Mouse (Mus musculus) stomach, postnatal 0 days (tissue): Measurements from ENCODE around the gene Ccdc141. TPM values are rescaled to one million over a fixed set of nuclear protein-coding genes. Genes with fewer than 3 reads are reported as not detected.

Source experiments
- ATAC-seq: fragments of 200-750 bp; cut with Nextera tagmentation; 2 replicates; pipeline ENCODE4 v1.8.0; 2017; ENCODE audit not compliant: low FRiP score, low TSS enrichment
- DNase-seq: peaks from one replicate; pipeline ENCODE4 v3.0.0-alpha.2; 2016; ENCODE audit warnings: low spot score
- H3K27ac ChIP-seq: fragments of 300-500 bp; sonication (generic); replicated peaks from 2 replicates; pipeline ENCODE4 v1.5.1; 2014; ENCODE audit warnings: mild to moderate bottlenecking, control low read depth
- H3K27me3 ChIP-seq: fragments of 300-500 bp; sonication (generic); 2 replicates; pipeline ENCODE4 v1.6.1; 2014; ENCODE audit warnings: low read length; ENCODE audit not compliant: control insufficient read depth, insufficient read depth
- H3K36me3 ChIP-seq: fragments of 300-500 bp; sonication (generic); 2 replicates; pipeline ENCODE4 v1.6.1; 2014; ENCODE audit warnings: low read length, mixed read lengths; ENCODE audit not compliant: control insufficient read depth, insufficient read depth
- H3K4me1 ChIP-seq: fragments of 300-500 bp; sonication (generic); replicated peaks from 2 replicates; pipeline ENCODE4 v1.6.1; 2014; ENCODE audit warnings: antibody characterized with exemption; ENCODE audit not compliant: control insufficient read depth, insufficient read depth
- H3K4me2 ChIP-seq: fragments of 300-500 bp; sonication (generic); replicated peaks from 2 replicates; pipeline ENCODE4 v1.6.1; 2014; ENCODE audit warnings: low read depth, mild to moderate bottlenecking, control low read depth, moderate library complexity
- H3K4me3 ChIP-seq: fragments of 300-500 bp; sonication (generic); 2 replicates; pipeline ENCODE4 v1.5.1; 2014; ENCODE audit warnings: low read depth, low read length, control low read depth
- H3K9ac ChIP-seq: fragments of 300-500 bp; sonication (generic); 2 replicates; pipeline ENCODE4 v1.6.1; 2014; ENCODE audit warnings: mild to moderate bottlenecking, low read length, control low read depth, mixed read lengths
- H3K9me3 ChIP-seq: fragments of 300-500 bp; sonication (generic); 2 replicates; pipeline ENCODE4 v1.6.1; 2016; ENCODE audit warnings: low read length; ENCODE audit not compliant: control insufficient read depth
- CTCF ChIP-seq: IDR thresholded peaks from 2 replicates; pipeline ENCODE4 v1.5.1; 2016; ENCODE audit warnings: antibody characterized with exemption, low read depth, mild to moderate bottlenecking, moderate library complexity
- EP300 ChIP-seq: optimal IDR thresholded peaks from 2 replicates; pipeline ENCODE3; 2016; ENCODE audit warnings: antibody characterized with exemption
- WGBS: fragments of 180-500 bp; shearing (Covaris S2); extraction: QIAGEN DNeasy Blood & Tissue Kit; methylation state at CpG from one replicate; pipeline ENCODE4 v1.1.7; 2014; 5-methylcytosine and 5-hydroxymethylcytosine counted together
- polyA plus RNA-seq: library from polyadenylated mRNA; unstranded; fragments of >200 nt; fragmentation: Nextera tagmentation; extraction: Ambion mirVana; gene quantifications from 2 replicates; pipeline ENCODE4 v1.2.1, GENCODE M21; 2015

Ccdc141 gene
- polyA plus RNA-seq, 1 experiment from 2014 or later = 6.7 TPM

DNA sequence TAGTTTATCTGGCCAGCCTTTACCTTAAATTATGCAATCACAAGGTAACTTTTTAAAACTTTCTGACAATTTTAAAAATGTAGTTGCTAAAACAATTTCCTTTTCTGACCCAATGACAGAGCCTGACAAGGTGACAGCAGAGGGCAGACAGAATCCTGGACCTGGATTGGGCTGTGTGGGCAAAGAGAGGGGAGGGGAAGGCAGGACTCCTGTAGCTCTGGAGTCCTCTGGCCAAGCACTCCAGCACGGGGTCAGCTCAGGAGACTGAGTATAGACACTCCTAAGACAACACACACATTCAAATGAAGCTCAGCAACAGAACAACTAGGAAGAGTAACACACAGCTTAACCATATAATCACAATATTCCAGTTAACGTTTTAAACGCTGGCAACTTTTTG lies 19.9 kb upstream of the Ccdc141 start:
- Histone ChIP-seq H3K27ac (no peak overlapping the region), H3K9me3 (no peaks in the 10 kb centered on the region), H3K4me3 (no peak overlapping the region), H3K9ac (no peak overlapping the region), H3K36me3 (no peaks in the 10 kb centered on the region; the same call in 1 of the 2 replicates), H3K4me1 (no peaks in the 10 kb centered on the region), H3K4me2 (no peak overlapping the region), H3K27me3 (no peaks in the 10 kb centered on the region)
- no peak for TF ChIP-seq CTCF
- TF ChIP-seq EP300 = no peak
- DNase-seq (no peak), ATAC-seq (no peak)
- 87% methylated on average over 3 of the region's 3 CpGs for WGBS

GRCm38 (mm10) chr2:77189671-77190070 lies 19.2 kb upstream of the Ccdc141 start:
- ATAC-seq (no peak), DNase-seq (no peak)
- 93% methylated on average over 7 of the region's 7 CpGs for WGBS
- Histone ChIP-seq H3K36me3 (no peaks in the 10 kb centered on the region; the same call in 1 of the 2 replicates), H3K9ac (no peak overlapping the region), H3K27ac (no peak overlapping the region), H3K4me1 (no peaks in the 10 kb centered on the region), H3K4me3 (no peak overlapping the region), H3K9me3 (no peaks in the 10 kb centered on the region), H3K27me3 (no peaks in the 10 kb centered on the region), H3K4me2 (no peak overlapping the region)
- no peak for TF ChIP-seq CTCF
- TF ChIP-seq EP300 = no peak

GRCm38 (mm10) chr2:77187501-77187900 lies 17.1 kb upstream of the Ccdc141 start:
- DNase-seq (no peak), ATAC-seq (no peak)
- H3K4me1 ChIP-seq = no peaks in the 10 kb centered on the region
- 94% methylated on average over 3 of the region's 3 CpGs for WGBS
- no peaks in the 10 kb centered on the region for H3K27me3 ChIP-seq
- H3K27ac ChIP-seq = no peak overlapping the region
- H3K9me3 ChIP-seq = no peaks in the 10 kb centered on the region
- TF ChIP-seq EP300 = no peak
- no peak for TF ChIP-seq CTCF
- no peak overlapping the region for H3K4me3 ChIP-seq
- no peak overlapping the region for H3K4me2 ChIP-seq
- no peak overlapping the region for H3K9ac ChIP-seq
- H3K36me3 ChIP-seq = no peaks in the 10 kb centered on the region; the same call in 1 of the 2 replicates

DNA sequence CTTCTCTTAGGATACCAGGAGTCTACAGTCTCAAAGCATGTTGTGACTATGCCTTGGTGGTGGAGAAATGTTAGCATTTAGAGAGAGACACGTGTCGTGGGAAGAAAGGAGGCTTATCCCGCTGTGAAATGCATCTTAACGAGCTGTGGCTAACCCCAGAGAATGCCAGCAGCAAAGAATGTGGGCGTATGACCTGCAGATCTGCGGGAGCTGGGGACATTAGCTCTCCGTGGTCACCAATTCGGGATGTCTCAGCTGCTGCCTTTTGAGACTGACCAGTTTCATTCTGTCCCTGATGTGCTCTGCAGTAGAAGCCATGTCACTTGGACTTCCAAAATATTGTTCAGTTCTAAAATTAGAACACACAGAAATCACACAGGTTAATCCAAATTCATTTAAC lies 16.5 kb upstream of the Ccdc141 start:
- Histone ChIP-seq H3K36me3 (no peaks in the 10 kb centered on the region; the same call in 1 of the 2 replicates), H3K27ac (no peak overlapping the region), H3K4me1 (no peaks in the 10 kb centered on the region), H3K27me3 (no peaks in the 10 kb centered on the region), H3K4me3 (no peak overlapping the region), H3K9ac (no peak overlapping the region), H3K9me3 (no peaks in the 10 kb centered on the region), H3K4me2 (no peak overlapping the region)
- no peak for TF ChIP-seq EP300
- no peak for TF ChIP-seq CTCF
- DNase-seq = no peak
- ATAC-seq = no peak
- 87% methylated on average over 8 of the region's 8 CpGs for WGBS

DNA sequence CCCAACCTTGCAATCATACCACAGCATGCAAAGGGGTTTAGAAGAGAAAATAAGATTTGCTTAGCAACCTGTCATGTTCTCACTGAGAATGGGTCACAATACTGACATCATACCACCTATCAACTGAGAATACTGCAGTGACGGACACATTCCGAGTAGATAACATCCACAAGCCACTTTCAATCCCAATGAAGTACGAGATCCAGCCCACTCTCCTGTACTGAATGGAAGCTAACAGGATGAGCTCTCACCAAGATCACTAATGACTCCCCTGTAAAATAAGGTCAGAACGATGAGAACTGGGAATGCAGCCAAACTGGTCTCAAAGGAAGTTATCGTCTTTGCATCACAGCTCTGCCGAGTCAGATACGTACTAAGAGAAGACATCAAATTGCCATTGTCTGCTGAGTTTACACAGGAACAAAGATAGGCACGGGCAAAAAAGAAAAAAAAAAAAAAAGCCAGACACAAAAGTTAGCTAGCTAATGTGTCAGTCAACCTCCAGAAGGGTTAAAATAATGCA lies 13.7 kb upstream of the Ccdc141 start:
- no peak overlapping the region for H3K4me2 ChIP-seq
- H3K27me3 ChIP-seq = no peaks in the 10 kb centered on the region
- no peak overlapping the region for H3K4me3 ChIP-seq
- no peaks in the 10 kb centered on the region for H3K4me1 ChIP-seq
- WGBS = 45% methylated on average over 8 of the region's 8 CpGs
- DNase-seq (no peak), ATAC-seq (no peak)
- H3K9ac ChIP-seq = no peak overlapping the region
- TF ChIP-seq CTCF (no peak), EP300 (no peak)
- H3K36me3 ChIP-seq = no peaks in the 10 kb centered on the region; the same call in 1 of the 2 replicates
- H3K27ac ChIP-seq = no peak overlapping the region
- no peaks in the 10 kb centered on the region for H3K9me3 ChIP-seq

DNA sequence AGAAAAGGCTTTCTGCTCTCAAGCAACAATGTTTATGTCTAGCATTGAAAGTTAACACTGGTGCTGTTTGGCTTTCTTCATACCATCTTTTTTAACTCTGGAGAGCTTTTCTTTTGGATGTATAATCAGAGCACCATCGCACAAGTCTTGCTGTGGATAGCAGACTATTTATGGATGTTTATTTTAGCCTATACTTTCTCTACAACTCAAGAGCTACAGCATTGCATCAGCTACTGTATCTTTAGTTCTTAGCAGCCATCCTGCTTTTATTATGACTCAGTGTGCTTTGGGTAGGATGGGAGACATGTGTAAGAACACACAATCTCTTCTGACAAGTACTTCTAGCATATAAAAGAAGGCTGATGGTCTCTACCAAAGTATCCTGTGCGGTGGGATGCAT lies 13.2 kb upstream of the Ccdc141 start:
- no peaks in the 10 kb centered on the region for H3K9me3 ChIP-seq
- no peaks in the 10 kb centered on the region for H3K27me3 ChIP-seq
- no peak overlapping the region for H3K9ac ChIP-seq
- no peak overlapping the region for H3K4me3 ChIP-seq
- ATAC-seq (no peak), DNase-seq (no peak)
- H3K27ac ChIP-seq = no peak overlapping the region
- WGBS = 68% methylated on average over 2 of the region's 2 CpGs
- TF ChIP-seq CTCF (no peak), EP300 (no peak)
- no peaks in the 10 kb centered on the region for H3K4me1 ChIP-seq
- H3K4me2 ChIP-seq = no peak overlapping the region
- H3K36me3 ChIP-seq = no peaks in the 10 kb centered on the region; the same call in 1 of the 2 replicates
